Mouse (Mus musculus): ENCODE measurements around the gene Plaa.

Plaa gene

GRCm38 (mm10) chr4:94556265-94557054 lies 46.6 kb downstream of the Plaa start, which contains the start of the genes Gm10306 and Caap1:
TSS of gene Gm10306 (plus strand) at chr4:94556546.
TSS of gene Caap1 (minus strand) at chr4:94556796.
- DNase-seq (ENCODE audit: low spot score): peak; percentile 93

- DNase-seq (ENCODE audit: low spot score): no peak
These were observed 48.0 kb downstream of the Plaa start for GRCm38 (mm10) chr4:94554955-94555494.

GRCm38 (mm10) chr4:94544321-94544720 lies 58.7 kb downstream of the Plaa start:
- DNase-seq (ENCODE audit: low spot score): no peak

DNA sequence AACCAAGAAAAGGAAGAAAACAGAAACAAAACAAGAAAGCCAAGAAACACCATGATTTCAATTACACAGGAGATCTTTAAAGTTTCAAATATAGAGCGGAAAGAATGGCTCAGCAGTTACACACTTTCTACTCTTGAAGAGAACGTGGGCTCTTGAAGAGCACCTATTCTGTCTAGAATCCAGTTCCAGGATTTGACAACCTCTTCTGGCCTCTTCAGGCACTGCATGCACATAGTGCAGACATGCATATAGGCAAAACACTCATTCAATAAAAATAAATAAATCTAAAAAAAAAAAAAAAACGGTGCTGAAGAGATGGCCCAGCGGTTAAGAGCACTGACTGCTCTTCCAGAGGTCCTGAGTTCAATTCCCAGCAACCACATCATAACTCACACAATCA lies 60.0 kb downstream of the Plaa start:
- no peak for DNase-seq (ENCODE audit: low spot score)

DNA sequence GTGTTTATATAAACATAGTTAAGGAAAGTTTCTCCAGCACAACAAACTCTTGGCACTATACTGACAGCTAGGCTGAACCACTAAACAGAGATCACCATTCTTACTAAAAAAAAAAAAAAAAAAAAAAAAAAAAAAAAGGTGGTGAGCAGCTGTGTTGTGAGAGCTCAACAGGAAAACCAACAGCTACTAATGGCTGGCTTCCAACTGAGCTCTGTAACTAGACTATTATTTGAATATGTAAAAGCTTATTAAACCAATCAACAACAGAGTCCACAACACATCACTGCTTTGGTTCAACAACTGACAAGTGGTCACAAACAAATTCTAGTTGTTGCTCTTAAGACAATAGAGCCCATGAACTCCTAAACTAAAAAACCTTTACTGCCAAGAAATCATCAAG lies 69.8 kb downstream of the Plaa start:
- no peak for DNase-seq (ENCODE audit: low spot score)

DNA sequence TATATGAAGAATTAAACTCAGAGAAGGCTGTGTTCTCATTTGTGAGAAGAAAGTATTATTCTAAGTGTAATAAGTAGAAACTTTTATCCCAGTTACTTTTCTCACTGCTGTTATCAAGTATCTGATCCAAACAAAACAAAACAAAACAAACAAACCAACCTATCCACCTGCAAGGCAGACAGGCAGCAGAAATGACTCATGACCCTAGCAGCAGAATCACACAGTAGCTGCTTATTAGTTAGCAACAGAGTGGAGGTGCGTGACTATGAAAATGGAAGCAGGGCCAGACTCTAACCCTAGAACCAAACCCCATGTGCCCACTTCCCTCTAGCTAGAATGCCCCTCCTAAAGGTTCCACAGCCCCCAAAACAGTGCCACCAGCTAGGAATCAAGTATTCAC lies 73.6 kb downstream of the Plaa start:
- DNase-seq (ENCODE audit: low spot score): no peak

GRCm38 (mm10) chr4:94523321-94523720 lies 79.7 kb downstream of the Plaa start:
- DNase-seq (ENCODE audit: low spot score): no peak

DNA sequence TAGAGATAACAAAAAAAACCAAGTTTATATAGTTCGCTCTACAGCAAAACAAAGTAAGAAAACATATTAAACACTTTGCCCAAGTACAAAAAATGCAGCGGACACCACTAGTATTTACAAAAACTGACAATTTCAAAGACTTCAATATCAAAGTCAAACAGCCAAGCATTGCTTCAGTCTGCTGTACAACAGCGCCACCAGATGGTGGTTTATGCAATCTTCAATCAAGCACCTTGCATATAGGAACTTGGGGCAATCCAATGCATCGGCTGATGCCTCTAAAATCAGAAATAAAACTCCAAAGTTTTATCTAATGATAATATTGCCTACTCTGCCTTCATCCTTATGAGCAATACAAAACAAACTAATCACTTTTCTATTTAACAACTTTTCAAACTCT lies 85.4 kb downstream of the Plaa start:
- no peak for DNase-seq (ENCODE audit: low spot score)
